Mouse (Mus musculus) neural tube, embryonic 13.5 days (tissue): Measurements from ENCODE around the gene Asb18. TPM values are rescaled to one million over a fixed set of nuclear protein-coding genes. Genes with fewer than 3 reads are reported as not detected.

Experiments used
- ATAC-seq: fragments of 200-750 bp; cut with Nextera tagmentation; 2 replicates; pipeline ENCODE4 v1.8.0; 2017; ENCODE audit warnings: low read depth, mild to moderate bottlenecking, moderate TSS enrichment, moderate library complexity
- H3K27ac ChIP-seq: fragments of 300-500 bp; sonication (generic); replicated peaks from 2 replicates; pipeline ENCODE4 v1.5.1; 2015; ENCODE audit warnings: moderate library complexity, mild to moderate bottlenecking, inconsistent platforms
- H3K27me3 ChIP-seq: fragments of 300-500 bp; sonication (generic); 2 replicates; pipeline ENCODE4 v1.6.1; 2015; ENCODE audit warnings: mild to moderate bottlenecking, inconsistent platforms
- H3K36me3 ChIP-seq: fragments of 300-500 bp; sonication (generic); 2 replicates; pipeline ENCODE4 v1.6.1; 2015; ENCODE audit warnings: mild to moderate bottlenecking, inconsistent platforms
- H3K4me1 ChIP-seq: fragments of 300-500 bp; sonication (generic); replicated peaks from 2 replicates; pipeline ENCODE4 v1.6.1; 2015; ENCODE audit warnings: inconsistent platforms
- H3K4me2 ChIP-seq: fragments of 300-500 bp; sonication (generic); 2 replicates; pipeline ENCODE4 v1.6.1; 2015; ENCODE audit warnings: inconsistent platforms, mild to moderate bottlenecking, moderate library complexity
- H3K4me3 ChIP-seq: fragments of 300-500 bp; sonication (generic); 2 replicates; pipeline ENCODE4 v1.5.1; 2015; ENCODE audit warnings: mild to moderate bottlenecking, inconsistent platforms
- H3K9ac ChIP-seq: fragments of 300-500 bp; sonication (generic); 2 replicates; pipeline ENCODE4 v1.6.1; 2015; ENCODE audit warnings: moderate library complexity, mild to moderate bottlenecking, inconsistent platforms
- H3K9me3 ChIP-seq: fragments of 300-500 bp; sonication (generic); 2 replicates; pipeline ENCODE4 v1.6.1; 2016; ENCODE audit warnings: inconsistent platforms
- WGBS: fragments of 180-500 bp; shearing (Covaris S2); methylation state at CpG from one replicate; pipeline ENCODE4 v1.1.7; 2015; 5-methylcytosine and 5-hydroxymethylcytosine counted together
- polyA plus RNA-seq: library from polyadenylated mRNA; unstranded; fragments of >200 nt; fragmentation: Nextera tagmentation; extraction: Ambion mirVana; gene quantifications from 2 replicates; pipeline ENCODE4 v1.2.1, GENCODE M21; 2015

Asb18 gene
- polyA plus RNA-seq, 1 experiment from 2014 or later, result 0.71 TPM

DNA sequence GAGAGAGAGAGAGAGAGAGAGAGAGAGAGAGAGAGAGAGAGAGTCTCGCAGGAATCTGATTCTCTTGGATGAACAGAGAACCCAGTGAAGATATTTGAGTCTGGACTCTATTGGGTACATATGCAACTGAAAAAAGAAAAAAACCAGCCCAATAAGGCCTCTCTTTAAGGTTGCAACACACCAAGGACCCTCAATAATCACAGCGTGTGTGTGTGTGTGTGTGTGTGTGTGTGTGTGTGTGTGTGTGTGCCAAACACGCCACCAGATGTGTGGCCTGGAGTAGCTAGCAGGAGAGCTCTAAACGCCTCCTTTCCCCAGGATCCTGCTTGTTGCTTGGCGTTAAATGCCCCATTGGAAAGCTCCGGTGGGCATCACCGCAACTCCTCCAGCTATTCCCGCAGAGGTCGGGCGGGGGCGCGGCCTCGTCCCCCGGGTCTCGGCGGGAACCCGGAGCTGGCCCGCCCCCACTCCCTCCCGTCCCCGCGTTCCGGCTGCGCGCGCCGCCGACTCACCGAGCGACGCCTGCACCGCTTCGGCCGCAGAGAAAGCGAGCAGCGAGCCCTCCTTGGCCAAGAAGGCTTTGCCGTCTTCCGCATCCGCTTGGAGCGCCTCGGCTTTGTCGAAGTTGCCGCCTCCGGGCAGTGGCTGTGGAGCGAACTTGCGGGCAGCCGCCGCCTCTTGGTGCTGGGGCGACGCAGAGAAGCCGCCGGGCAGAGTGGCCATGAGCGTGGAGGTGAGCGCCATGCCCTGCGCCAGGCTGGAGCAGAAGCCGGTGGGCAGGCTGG lies 84.6 kb downstream of the Asb18 start:
- Histone ChIP-seq H3K9ac (peak overlapping the region; percentile 89), H3K9me3 (no peaks in the 10 kb centered on the region), H3K4me2 (peak overlapping the region; percentile 80), H3K4me3 (peak overlapping the region; percentile 64), H3K27ac (peak overlapping the region; percentile 83), H3K27me3 (peaks cover 80% of the 10 kb centered on the region), H3K4me1 (peaks cover 98% of the 10 kb centered on the region), H3K36me3 (no peaks in the 10 kb centered on the region)
- 0 out of 2 replicates have a peak, but pooled peaks have one; percentile 11 for ATAC-seq
- WGBS, result under 1% methylated on average over 48 of the region's 55 CpGs

DNA sequence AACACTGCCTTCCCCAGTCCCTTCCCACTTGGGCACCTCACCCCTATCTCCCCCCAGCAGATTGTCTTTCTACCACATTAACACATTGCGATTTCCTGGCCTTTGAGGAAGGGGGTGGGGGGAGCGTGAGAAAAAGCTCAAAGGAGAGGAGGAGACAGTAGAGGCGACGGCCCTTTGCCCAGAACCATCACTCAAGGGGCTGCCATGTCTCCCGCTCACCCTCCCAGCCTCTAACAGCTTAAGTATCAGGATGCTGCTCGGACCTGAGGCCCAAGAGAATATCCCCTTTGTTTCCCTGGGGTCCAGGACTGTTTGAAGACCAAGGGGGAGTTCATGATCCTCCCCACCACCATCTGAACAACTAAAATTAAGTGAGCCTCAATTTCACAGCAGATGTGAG lies 85.3 kb downstream of the Asb18 start:
- no peak for ATAC-seq
- H3K27me3 ChIP-seq, result peaks cover 80% of the 10 kb centered on the region
- 0% methylated on average over 6 of the region's 6 CpGs for WGBS
- H3K4me2 ChIP-seq, result peak overlapping the region; percentile 80
- H3K9ac ChIP-seq, result peak overlapping the region; percentile 89
- H3K9me3 ChIP-seq, result no peaks in the 10 kb centered on the region
- H3K36me3 ChIP-seq, result no peaks in the 10 kb centered on the region
- peak overlapping the region; percentile 64 for H3K4me3 ChIP-seq
- peak overlapping the region; percentile 83 for H3K27ac ChIP-seq
- H3K4me1 ChIP-seq, result peaks cover 98% of the 10 kb centered on the region

- Histone ChIP-seq H3K9me3 (no peaks in the 10 kb centered on the region), H3K9ac (peak overlapping the region; percentile 89), H3K27me3 (peaks cover 80% of the 10 kb centered on the region), H3K27ac (peak overlapping the region; percentile 83; the same call in 1 of the 2 replicates), H3K4me3 (peak overlapping the region; percentile 64), H3K4me2 (peak overlapping the region; percentile 80), H3K36me3 (no peaks in the 10 kb centered on the region), H3K4me1 (peaks cover 98% of the 10 kb centered on the region)
- WGBS, result 5% methylated on average over 25 of the region's 25 CpGs
- no peak for ATAC-seq
Observed at GRCm38 (mm10) chr1:89928676-89929075, 85.8 kb downstream of the Asb18 start.

DNA sequence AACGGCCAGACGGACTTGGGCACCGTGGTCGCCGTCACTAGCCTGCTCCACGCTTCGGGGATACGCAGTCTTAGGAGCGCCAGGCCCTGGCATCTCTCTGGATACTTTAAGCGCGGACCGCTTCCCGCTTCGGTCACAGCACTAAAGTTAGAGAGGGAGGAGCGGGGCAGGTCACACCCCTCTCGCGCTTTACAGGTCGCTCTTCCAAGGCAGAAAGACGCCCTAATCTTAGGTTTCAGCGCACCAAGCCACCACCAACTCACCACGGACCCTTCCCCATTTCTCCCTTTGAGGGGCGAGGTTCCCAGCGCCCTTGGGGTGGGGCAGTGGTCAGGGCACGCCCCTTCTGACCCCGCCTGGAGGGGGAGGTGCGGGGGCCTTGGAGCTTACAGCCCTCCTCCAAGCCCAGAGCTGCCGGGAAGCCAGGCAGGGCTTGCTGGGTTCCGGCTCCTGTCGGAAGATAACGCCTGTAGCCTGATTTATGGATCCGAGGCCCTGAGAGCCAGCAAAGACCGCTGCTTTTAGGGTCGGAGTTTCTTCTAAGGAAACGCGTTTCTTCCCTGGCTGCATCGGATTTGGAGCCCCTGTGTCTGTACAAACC lies 87.3 kb downstream of the Asb18 start:
- no peak for ATAC-seq
- Histone ChIP-seq H3K4me2 (peak overlapping the region; percentile 80), H3K9ac (peak overlapping the region; percentile 89), H3K27me3 (peaks cover 76% of the 10 kb centered on the region), H3K36me3 (no peaks in the 10 kb centered on the region), H3K27ac (peak overlapping the region; percentile 61), H3K9me3 (no peaks in the 10 kb centered on the region), H3K4me1 (peaks cover 99% of the 10 kb centered on the region), H3K4me3 (peak overlapping the region; percentile 64)
- WGBS, result under 1% methylated on average over 36 of the region's 36 CpGs

DNA sequence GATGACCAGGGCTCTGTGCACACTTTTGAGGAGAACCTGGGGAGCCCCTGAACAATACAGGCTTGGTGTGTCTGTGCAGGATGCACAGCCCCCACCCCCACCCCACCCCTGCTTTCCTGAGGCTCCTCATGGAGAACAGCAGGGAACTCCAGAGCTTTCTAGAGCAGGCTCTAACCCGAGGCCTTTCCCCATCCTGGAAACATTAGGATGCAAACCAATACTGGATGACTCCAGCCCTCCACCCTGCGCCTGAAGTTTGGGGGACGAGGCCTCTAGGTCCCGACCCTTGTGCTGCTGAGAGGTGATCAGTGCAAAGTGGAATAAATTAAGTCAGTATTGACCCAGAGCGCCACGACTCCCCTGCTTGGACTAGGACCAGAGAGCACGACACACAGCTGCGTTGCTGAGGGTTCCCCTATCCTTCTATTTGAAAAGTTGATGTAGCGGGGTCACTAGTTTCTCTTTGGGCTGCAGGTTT lies 87.8 kb downstream of the Asb18 start:
- Histone ChIP-seq H3K4me1 (peaks cover 99% of the 10 kb centered on the region), H3K4me2 (peak overlapping the region; percentile 80), H3K9me3 (no peaks in the 10 kb centered on the region), H3K27me3 (peaks cover 77% of the 10 kb centered on the region), H3K36me3 (no peaks in the 10 kb centered on the region), H3K9ac (peak overlapping the region; percentile 89), H3K4me3 (peak overlapping the region; percentile 64), H3K27ac (peak overlapping the region; percentile 61)
- WGBS, result 12% methylated on average over 9 of the region's 9 CpGs
- no peak for ATAC-seq

DNA sequence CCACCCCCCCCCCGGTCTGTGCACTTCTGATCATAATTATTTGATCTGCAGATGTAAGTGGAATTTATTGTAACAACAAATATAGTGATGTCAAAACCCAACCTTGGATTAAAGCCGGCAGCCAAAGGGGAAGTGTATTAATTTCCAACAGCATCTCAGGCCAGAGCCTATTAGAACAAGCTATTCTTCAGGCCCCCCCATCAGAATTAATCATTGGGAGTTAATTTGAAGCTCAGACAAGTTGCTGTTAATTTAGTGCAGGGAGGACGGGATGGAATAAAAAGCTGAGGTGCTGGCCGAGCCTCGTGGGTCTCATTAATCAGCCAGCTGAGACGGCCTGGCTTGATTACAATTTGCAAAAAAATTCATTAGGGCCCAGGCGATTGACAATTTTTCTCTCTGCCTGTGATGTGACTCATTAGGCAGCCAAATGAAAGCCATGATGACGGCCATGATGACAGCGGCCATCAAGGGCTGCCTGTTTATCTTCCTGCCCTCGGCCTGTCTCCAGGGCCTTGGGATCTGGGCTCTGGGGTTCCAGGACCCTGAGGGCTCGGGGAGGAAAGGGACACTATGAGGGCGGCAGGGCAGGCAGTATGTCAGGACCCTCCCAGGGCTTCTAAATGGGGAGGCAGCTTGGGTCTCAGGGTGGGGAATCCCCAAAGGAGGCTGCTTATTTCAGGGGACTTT lies 88.8 kb downstream of the Asb18 start:
- Histone ChIP-seq H3K4me3 (peak overlapping the region; percentile 64), H3K36me3 (no peaks in the 10 kb centered on the region), H3K27ac (peak overlapping the region; percentile 61), H3K9ac (peak overlapping the region; percentile 89; the same call in 1 of the 2 replicates), H3K27me3 (peaks cover 77% of the 10 kb centered on the region), H3K4me1 (peaks cover 94% of the 10 kb centered on the region), H3K4me2 (peak overlapping the region; percentile 80), H3K9me3 (no peaks in the 10 kb centered on the region)
- 17% methylated on average over 12 of the region's 12 CpGs for WGBS
- 0 out of 2 replicates have a peak, but pooled peaks have one; percentile 13 for ATAC-seq

DNA sequence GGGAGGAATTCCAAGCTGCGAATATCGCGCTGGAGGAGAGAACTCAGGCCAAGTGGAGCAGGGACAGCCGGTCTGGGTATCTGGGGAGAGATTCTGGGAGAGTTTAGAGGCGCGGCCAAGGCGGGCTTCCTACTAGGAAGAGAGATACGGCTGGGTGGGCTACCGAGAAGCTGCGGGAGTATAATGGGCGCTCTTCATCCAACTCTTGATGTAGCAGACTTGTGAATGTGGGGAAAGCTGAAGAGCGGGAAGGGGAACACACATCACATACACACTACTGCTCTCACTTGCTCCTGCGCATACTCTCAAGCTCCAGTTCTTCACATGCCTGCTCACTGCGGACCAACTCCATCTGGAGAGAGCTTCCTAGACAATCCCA lies 90.8 kb downstream of the Asb18 start:
- peak overlapping the region; percentile 16; the same call in 1 of the 2 replicates for H3K4me3 ChIP-seq
- ATAC-seq, result no peak
- 15% methylated on average over 14 of the region's 14 CpGs for WGBS
- no peaks in the 10 kb centered on the region for H3K9me3 ChIP-seq
- H3K4me2 ChIP-seq, result peak overlapping the region; percentile 50
- no peak overlapping the region for H3K27ac ChIP-seq
- H3K27me3 ChIP-seq, result peaks cover 89% of the 10 kb centered on the region
- H3K36me3 ChIP-seq, result no peaks in the 10 kb centered on the region
- H3K9ac ChIP-seq, result peak overlapping the region; percentile 23; the same call in 1 of the 2 replicates
- H3K4me1 ChIP-seq, result peaks cover 74% of the 10 kb centered on the region

DNA sequence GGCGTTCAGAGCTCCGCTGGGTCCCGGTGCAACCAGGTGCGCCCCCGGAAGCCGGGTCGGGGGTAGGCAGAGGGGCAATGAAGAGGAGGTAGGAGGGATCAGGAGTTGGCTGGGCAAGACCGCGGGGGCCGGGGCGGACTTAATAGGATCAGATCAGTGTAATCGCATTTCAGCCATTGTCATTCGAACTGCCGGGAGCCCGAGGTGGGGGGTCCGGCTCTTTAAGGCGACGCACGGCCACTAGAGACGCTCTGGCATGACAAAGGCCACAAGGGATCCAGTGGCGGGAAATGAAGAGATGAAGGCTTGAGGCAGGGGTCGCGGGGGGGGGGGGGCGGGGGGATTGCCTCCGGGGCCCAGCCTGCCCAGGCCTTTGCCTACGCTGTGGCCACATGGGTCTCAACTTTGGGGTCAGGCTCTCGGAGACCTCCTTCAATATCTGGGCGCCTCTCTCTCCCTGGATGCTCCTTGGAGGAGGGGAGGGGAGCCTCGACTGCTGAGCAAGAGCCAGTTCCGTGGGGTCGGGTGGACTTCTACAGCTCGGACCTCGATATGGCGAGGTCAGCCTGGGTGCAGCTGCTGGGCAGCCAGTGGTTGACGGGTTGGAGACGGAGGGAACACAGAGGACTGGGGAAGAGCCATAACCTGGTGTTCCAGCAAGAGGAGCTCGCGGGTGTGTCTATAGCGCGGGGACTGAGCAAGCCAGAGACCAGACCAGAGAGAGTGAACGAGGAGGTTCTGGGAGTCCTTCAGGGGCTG lies 91.4 kb downstream of the Asb18 start:
- H3K27me3 ChIP-seq, result peaks cover 89% of the 10 kb centered on the region
- H3K36me3 ChIP-seq, result no peaks in the 10 kb centered on the region
- H3K4me1 ChIP-seq, result peaks cover 68% of the 10 kb centered on the region
- H3K9me3 ChIP-seq, result no peaks in the 10 kb centered on the region
- no peak overlapping the region for H3K27ac ChIP-seq
- ATAC-seq, result no peak
- 2% methylated on average over 40 of the region's 41 CpGs for WGBS
- H3K4me3 ChIP-seq, result peak overlapping the region; percentile 16
- H3K4me2 ChIP-seq, result peak overlapping the region; percentile 50
- peak overlapping the region; percentile 51 for H3K9ac ChIP-seq

- ATAC-seq, result no peak
- H3K4me3 ChIP-seq, result no peak overlapping the region
- no peaks in the 10 kb centered on the region for H3K36me3 ChIP-seq
- peaks cover 60% of the 10 kb centered on the region for H3K4me1 ChIP-seq
- H3K9me3 ChIP-seq, result no peaks in the 10 kb centered on the region
- no peak overlapping the region for H3K27ac ChIP-seq
- H3K27me3 ChIP-seq, result peaks cover 87% of the 10 kb centered on the region
- H3K9ac ChIP-seq, result peak overlapping the region; percentile 51; the same call in 1 of the 2 replicates
- peak overlapping the region; percentile 50 for H3K4me2 ChIP-seq
- 4% methylated on average over 7 of the region's 7 CpGs for WGBS
Observed at GRCm38 (mm10) chr1:89922282-89922681, 92.2 kb downstream of the Asb18 start.

DNA sequence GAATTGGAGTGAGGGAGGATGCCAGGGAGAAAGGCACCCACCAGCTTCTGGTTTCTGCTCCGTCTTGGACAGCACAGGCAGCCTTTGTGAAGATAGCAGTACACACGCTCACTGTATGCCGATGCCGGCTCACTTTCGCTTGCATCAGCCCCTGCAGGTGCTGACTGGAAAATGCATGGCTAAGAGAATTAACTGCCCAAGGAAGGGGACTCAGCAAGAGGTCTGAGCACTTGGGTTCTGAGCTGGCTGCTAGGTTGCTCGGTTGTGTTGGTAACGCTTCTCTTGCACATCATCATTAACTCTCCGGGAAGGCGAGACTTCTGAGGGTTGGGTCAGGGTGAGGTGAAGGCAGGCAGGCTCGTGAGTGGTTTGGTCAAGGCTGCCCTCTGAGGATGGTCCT lies 92.7 kb downstream of the Asb18 start:
- ATAC-seq, result no peak
- Histone ChIP-seq H3K27me3 (peaks cover 82% of the 10 kb centered on the region), H3K36me3 (no peaks in the 10 kb centered on the region), H3K4me3 (no peak overlapping the region), H3K9ac (0 out of 2 replicates have a peak overlapping the region, but pooled peaks have one; percentile 9), H3K27ac (no peak overlapping the region), H3K4me2 (peak overlapping the region; percentile 50), H3K4me1 (peaks cover 56% of the 10 kb centered on the region), H3K9me3 (no peaks in the 10 kb centered on the region)
- WGBS, result 3% methylated on average over 10 of the region's 10 CpGs

DNA sequence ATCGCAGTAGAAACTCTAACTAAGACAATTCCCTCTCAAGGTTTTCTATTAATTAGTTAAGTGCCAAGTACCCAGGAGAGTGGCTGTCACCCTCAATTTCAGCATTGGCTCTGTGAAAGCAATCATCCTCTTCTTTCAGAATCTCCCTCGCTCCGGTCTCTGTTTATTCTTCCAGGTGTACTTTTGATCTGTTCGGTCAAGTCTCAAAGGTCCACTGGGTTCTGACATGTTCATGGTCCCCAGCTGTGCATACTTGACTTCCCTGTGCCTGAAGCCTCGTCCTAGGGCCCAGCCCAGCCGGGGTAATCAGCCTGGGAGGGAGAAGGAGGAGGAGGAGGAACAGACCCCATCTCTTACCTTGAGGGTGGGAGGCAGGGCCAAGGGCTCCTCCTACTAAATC lies 95.3 kb downstream of the Asb18 start:
- peaks cover 58% of the 10 kb centered on the region for H3K27me3 ChIP-seq
- H3K9ac ChIP-seq, result no peak overlapping the region
- no peak for ATAC-seq
- H3K4me2 ChIP-seq, result no peak overlapping the region
- peaks cover 30% of the 10 kb centered on the region for H3K4me1 ChIP-seq
- WGBS, result 76% methylated on average over 6 of the region's 6 CpGs
- H3K9me3 ChIP-seq, result no peaks in the 10 kb centered on the region
- no peak overlapping the region for H3K4me3 ChIP-seq
- no peak overlapping the region for H3K27ac ChIP-seq
- H3K36me3 ChIP-seq, result no peaks in the 10 kb centered on the region
